In the genomic region with DNA sequence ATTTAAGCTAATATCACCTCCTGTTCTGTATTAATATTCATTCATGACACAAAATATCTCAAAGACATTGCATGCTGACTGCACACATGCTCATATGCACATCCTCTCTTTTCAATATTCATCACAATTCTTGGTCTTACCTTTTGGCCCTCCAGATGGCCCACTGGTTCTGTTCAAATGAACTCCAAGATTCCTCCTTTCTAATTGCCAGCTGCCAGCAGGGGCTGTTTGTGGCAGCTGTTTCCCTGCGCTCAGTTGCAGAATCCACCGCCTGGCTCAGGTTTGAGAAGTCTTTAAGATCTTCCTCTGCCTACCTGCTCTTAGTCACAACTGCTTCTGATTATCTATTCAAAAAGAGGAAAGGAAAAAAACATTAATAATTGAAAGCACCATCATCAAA, we compare ENCODE assay signal across 22 mouse cellular contexts. TPM values are rescaled to one million over a fixed set of nuclear protein-coding genes. Genes with fewer than 3 reads are reported as not detected.
DNase-seq lines count a peak whose midpoint lies in the region; TF ChIP-seq lines count a peak whose summit lies in the region.
"Had no signal": no experiment of that assay in that cellular context is flagged by ENCODE, and none has a peak within 500 bp of the region (broad histone marks: within the 10 kb centered on the region; RNA-seq: fewer than 3 reads in every experiment).

No protein-coding gene starts in this region.

- intact Hi-C loops in heart, adult 2 months (cut with DNase I) = no loop called here
- intact Hi-C loops in heart, postnatal 25 days (cut with DNase I) = no loop called here
- intact Hi-C loops in left cerebral cortex, postnatal 4 days (cut with DNase I) = no loop called here
- intact Hi-C loops in left cerebral cortex, postnatal 25 days (cut with DNase I) = no loop called here

- no peak overlapping the region for H3K9ac ChIP-seq in heart, adult 2 months (ENCODE audit: low read depth, low read length)
- H3K9ac ChIP-seq: forebrain, embryonic 13.5 days; heart, embryonic 12.5 days; heart, embryonic 15.5 days; hindbrain, embryonic 12.5 days; hindbrain, embryonic 15.5 days; intestine, embryonic 15.5 days had no signal

- no peaks in the 10 kb centered on the region for H3K36me3 ChIP-seq in heart, adult 2 months (ENCODE audit: control insufficient read depth, insufficient read depth, low read length)
- H3K36me3 ChIP-seq: forebrain, embryonic 10.5 days; heart, embryonic 12.5 days; heart, embryonic 15.5 days; hindbrain, embryonic 12.5 days; hindbrain, embryonic 15.5 days; intestine, embryonic 15.5 days had no signal

- no peak for DNase-seq in heart, adult 2 months
- DNase-seq in heart, postnatal 25 days (ENCODE audit: low spot score) = no peak
- peak; percentile 62 for DNase-seq in left cerebral cortex, postnatal 4 days
- no peak for DNase-seq in left cerebral cortex, postnatal 25 days (ENCODE audit: low spot score in 2 of 2)
- DNase-seq in brain, embryonic 14.5 days (ENCODE audit: low read depth) = peak; percentile 33
- DNase-seq in gastrocnemius, postnatal 10 days = no peak
- DNase-seq: adrenal gland, adult 2 months; adrenal gland, postnatal 14 days; cerebellum, adult 2 months; cerebellum, adult 9-11 months; gastrocnemius, postnatal 14 days; heart, adult 11 months; heart, postnatal 10 days; heart, postnatal 4 days had no signal

- H3K4me1 ChIP-seq in heart, adult 2 months (ENCODE audit: control insufficient read depth, insufficient read depth, low read length) = no peaks in the 10 kb centered on the region
- H3K4me1 ChIP-seq: forebrain, embryonic 10.5 days; forebrain, embryonic 13.5 days; heart, embryonic 12.5 days; heart, embryonic 15.5 days; hindbrain, embryonic 12.5 days; hindbrain, embryonic 15.5 days; intestine, embryonic 15.5 days had no signal

- no peak overlapping the region for H3K27ac ChIP-seq in heart, adult 2 months
- H3K27ac ChIP-seq: forebrain, embryonic 10.5 days; forebrain, embryonic 13.5 days; heart, embryonic 15.5 days; hindbrain, embryonic 12.5 days; hindbrain, embryonic 15.5 days; intestine, embryonic 15.5 days had no signal

- TF ChIP-seq EP300 in heart, adult 2 months (IDR thresholded peaks at IDR 0.05; ENCODE audit: insufficient read depth, low read depth, low read length) = no peak

- no peaks in the 10 kb centered on the region for H3K79me2 ChIP-seq in heart, adult 2 months (replicated peaks; ENCODE audit: control insufficient read depth, insufficient read depth, low read length)

- H3K27me3 ChIP-seq in heart, adult 2 months (ENCODE audit: control insufficient read depth, insufficient read depth, low read length) = no peaks in the 10 kb centered on the region
- H3K27me3 ChIP-seq: forebrain, embryonic 13.5 days; heart, embryonic 12.5 days; heart, embryonic 15.5 days; hindbrain, embryonic 12.5 days; hindbrain, embryonic 15.5 days; intestine, embryonic 15.5 days had no signal

- no peak for TF ChIP-seq POLR2A in heart, adult 2 months (IDR thresholded peaks at IDR 0.05; ENCODE audit: insufficient read depth, low read depth, low read length)
- TF ChIP-seq POLR2A in brain, embryonic 14.5 days (IDR thresholded peaks at IDR 0.05; ENCODE audit: borderline replicate concordance, extremely low read depth, insufficient read depth, insufficient read length, poor library complexity, severe bottlenecking) = no peak

- H3K4me3 ChIP-seq in heart, adult 2 months = no peak overlapping the region
- H3K4me3 ChIP-seq: forebrain, embryonic 10.5 days; forebrain, embryonic 13.5 days; heart, embryonic 12.5 days; heart, embryonic 15.5 days; hindbrain, embryonic 12.5 days; hindbrain, embryonic 15.5 days; intestine, embryonic 15.5 days had no signal

- TF ChIP-seq CTCF in heart, adult 2 months (IDR thresholded peaks at IDR 0.05) = 0 out of 2 replicates have a peak, but pooled peaks have one; percentile 15
- TF ChIP-seq CTCF in brain, embryonic 14.5 days (IDR thresholded peaks at IDR 0.05; ENCODE audit: borderline replicate concordance, extremely low read depth, insufficient read depth, insufficient read length) = no peak

- WGBS in heart, adult 2 months = 74% methylated on average over 2 of the region's 2 CpGs

RNA-seq across cellular contexts. Expression of a gene that starts 34.6 kb away (rescaled TPM):
- 10 to 100 TPM; 18.1 to 22.3 TPM for total RNA-seq in heart, adult 2 months (2021)
- polyA plus RNA-seq in heart, adult 2 months (2012; rRNA removed) = 7.1 and 11.3 TPM in 2 replicates
- total RNA-seq in heart, postnatal 25 days (2021) = 10 to 100 TPM; 20.3 to 23.7 TPM
- total RNA-seq in left cerebral cortex, postnatal 4 days (2021) = 10 to 100 TPM; 82.4 to 86.7 TPM
- total RNA-seq in left cerebral cortex, postnatal 25 days (2021) = 10 to 100 TPM; 50.2 to 54.0 TPM
- polyA plus RNA-seq in brain, embryonic 14.5 days (2012; rRNA removed) = 23.1 and 39.3 TPM in 2 replicates
- 10 to 100 TPM; 31.1 to 39.0 TPM for total RNA-seq in gastrocnemius, postnatal 10 days (2021)
- total RNA-seq: MEL had no signal

Comparison
In these comparisons a context has a peak if more than half of its experiments do, and no peak if none do; other contexts are left out.
1. DNase-seq: peak in left cerebral cortex, postnatal 4 days (single experiment) and brain, embryonic 14.5 days (single experiment); none in heart, adult 2 months (0 of 2), heart, postnatal 25 days (single experiment), left cerebral cortex, postnatal 25 days (0 of 2) and gastrocnemius, postnatal 10 days (single experiment).